Mouse (Mus musculus): ENCODE measurements at regions not wholly inside any gene's neighbourhood (a gene's known extent, or its start where the extent isn't known, plus 50 kb on each side); places are given as distances from the start of the nearest gene placed in this dataset.

GRCm38 (mm10) chr14:101382838-101383237 is 182.7 kb upstream of the Prr30 start:
- Histone ChIP-seq H3K4me3 (replicated peaks; ENCODE audit: low read length) (no peak overlapping the region), H3K9ac (no peak overlapping the region), H3K4me2 (replicated peaks) (no peak overlapping the region), H3K9me3 (ENCODE audit: control insufficient read depth, low read length) (no peaks in the 10 kb centered on the region), H3K4me1 (replicated peaks; ENCODE audit: control insufficient read depth, insufficient read depth, low read length) (peaks cover 11% of the 10 kb centered on the region; the same call in 1 of the 2 replicates), H3K27ac (no peak overlapping the region), H3K36me3 (replicated peaks; ENCODE audit: control insufficient read depth, insufficient read depth) (no peaks in the 10 kb centered on the region), H3K27me3 (ENCODE audit: control insufficient read depth, insufficient read depth, low read length) (no peaks in the 10 kb centered on the region)
- no peak for ATAC-seq (ENCODE audit: low FRiP score)
- WGBS, result 69% methylated on average over 6 of the region's 6 CpGs
- DNase-seq (ENCODE audit: low spot score), result no peak

- ATAC-seq (ENCODE audit: low FRiP score) (no peak; the same call in 1 of the 2 replicates), DNase-seq (ENCODE audit: low spot score) (no peak)
- H3K4me1 ChIP-seq (replicated peaks; ENCODE audit: control insufficient read depth, insufficient read depth, low read length), result peaks cover 11% of the 10 kb centered on the region; the same call in 1 of the 2 replicates
Measured at GRCm38 (mm10) chr14:101381943-101382342, 181.8 kb upstream of the Prr30 start.

GRCm38 (mm10) chr14:101379663-101380006 is 179.5 kb upstream of the Prr30 start:
- DNase-seq (ENCODE audit: low spot score), result no peak
- Histone ChIP-seq H3K4me1 (replicated peaks; ENCODE audit: control insufficient read depth, insufficient read depth, low read length) (peaks cover 20% of the 10 kb centered on the region), H3K4me3 (replicated peaks; ENCODE audit: low read length) (no peak overlapping the region), H3K27me3 (ENCODE audit: control insufficient read depth, insufficient read depth, low read length) (no peaks in the 10 kb centered on the region), H3K27ac (no peak overlapping the region), H3K4me2 (replicated peaks) (peak overlapping the region; percentile 55), H3K9ac (peak overlapping the region; percentile 57), H3K36me3 (replicated peaks; ENCODE audit: control insufficient read depth, insufficient read depth) (no peaks in the 10 kb centered on the region), H3K9me3 (ENCODE audit: control insufficient read depth, low read length) (no peaks in the 10 kb centered on the region)
- 47% methylated on average over 4 of the region's 4 CpGs for WGBS
- 0 out of 2 replicates have a peak, but pooled peaks have one; percentile 32 for ATAC-seq (ENCODE audit: low FRiP score)

More at GRCm38 (mm10) chr14:101381943-101382342, 181.8 kb upstream of the Prr30 start:
- Histone ChIP-seq H3K9me3 (ENCODE audit: control insufficient read depth, low read length) (no peaks in the 10 kb centered on the region), H3K9ac (no peak overlapping the region), H3K4me3 (replicated peaks; ENCODE audit: low read length) (no peak overlapping the region), H3K4me2 (replicated peaks) (no peak overlapping the region), H3K36me3 (replicated peaks; ENCODE audit: control insufficient read depth, insufficient read depth) (no peaks in the 10 kb centered on the region), H3K27me3 (ENCODE audit: control insufficient read depth, insufficient read depth, low read length) (no peaks in the 10 kb centered on the region), H3K27ac (no peak overlapping the region)
- 62% methylated on average over 2 of the region's 2 CpGs for WGBS

DNA sequence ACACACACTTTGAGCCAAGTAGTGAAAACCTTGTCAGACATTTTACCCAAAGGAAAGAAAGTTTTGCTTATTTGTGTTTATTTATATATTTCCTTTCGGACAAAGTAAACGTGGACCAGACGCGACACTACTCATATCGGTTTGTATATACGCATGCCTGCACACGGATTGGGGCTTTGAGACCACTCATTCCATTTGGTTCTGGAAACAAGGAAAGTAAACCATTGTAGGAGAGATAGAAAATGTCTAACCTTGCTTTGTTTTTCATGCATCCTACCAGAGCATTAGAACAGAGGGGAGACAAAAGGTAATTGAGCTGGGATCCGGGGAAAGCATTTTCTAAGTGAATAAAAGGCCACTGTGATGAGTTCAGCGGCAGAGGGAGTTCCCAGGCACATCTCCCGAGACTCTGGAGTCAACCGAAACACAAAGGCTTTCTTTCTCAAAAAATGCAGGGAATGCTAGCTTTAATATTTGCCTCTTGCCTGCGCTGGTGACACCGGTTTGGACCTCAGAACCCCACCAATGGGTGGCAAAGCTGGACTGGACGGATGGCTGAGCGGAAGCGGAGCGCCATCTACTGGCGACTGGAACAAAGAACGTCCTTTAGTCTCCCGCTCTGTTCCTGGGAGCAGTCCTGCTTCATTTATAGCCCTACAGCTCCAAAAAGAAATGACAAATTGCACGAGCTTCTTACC is 179.0 kb upstream of the Prr30 start:
- WGBS, result 15% methylated on average over 21 of the region's 21 CpGs
- H3K36me3 ChIP-seq (replicated peaks; ENCODE audit: control insufficient read depth, insufficient read depth), result no peaks in the 10 kb centered on the region
- peak overlapping the region; percentile 57 for H3K9ac ChIP-seq
- H3K4me2 ChIP-seq (replicated peaks), result peak overlapping the region; percentile 55
- H3K9me3 ChIP-seq (ENCODE audit: control insufficient read depth, low read length), result no peaks in the 10 kb centered on the region
- no peaks in the 10 kb centered on the region for H3K27me3 ChIP-seq (ENCODE audit: control insufficient read depth, insufficient read depth, low read length)
- peaks cover 20% of the 10 kb centered on the region for H3K4me1 ChIP-seq (replicated peaks; ENCODE audit: control insufficient read depth, insufficient read depth, low read length)
- DNase-seq (ENCODE audit: low spot score) (peak; percentile 93), ATAC-seq (ENCODE audit: low FRiP score) (peak; percentile 93)
- peak overlapping the region; percentile 25 for H3K4me3 ChIP-seq (replicated peaks; ENCODE audit: low read length)
- H3K27ac ChIP-seq, result peak overlapping the region; percentile 82

GRCm38 (mm10) chr14:101378545-101378944 is 178.4 kb upstream of the Prr30 start:
- no peak for ATAC-seq (ENCODE audit: low FRiP score)
- H3K4me3 ChIP-seq (replicated peaks; ENCODE audit: low read length), result no peak overlapping the region
- H3K27ac ChIP-seq, result peak overlapping the region; percentile 82; the same call in 1 of the 2 replicates
- no peaks in the 10 kb centered on the region for H3K36me3 ChIP-seq (replicated peaks; ENCODE audit: control insufficient read depth, insufficient read depth)
- H3K4me2 ChIP-seq (replicated peaks), result peak overlapping the region; percentile 55
- peaks cover 20% of the 10 kb centered on the region for H3K4me1 ChIP-seq (replicated peaks; ENCODE audit: control insufficient read depth, insufficient read depth, low read length)
- H3K9ac ChIP-seq, result peak overlapping the region; percentile 57; the same call in 1 of the 2 replicates
- no peak for DNase-seq (ENCODE audit: low spot score)
- H3K27me3 ChIP-seq (ENCODE audit: control insufficient read depth, insufficient read depth, low read length), result no peaks in the 10 kb centered on the region
- no peaks in the 10 kb centered on the region for H3K9me3 ChIP-seq (ENCODE audit: control insufficient read depth, low read length)
- WGBS, result 37% methylated on average over 8 of the region's 8 CpGs

DNA sequence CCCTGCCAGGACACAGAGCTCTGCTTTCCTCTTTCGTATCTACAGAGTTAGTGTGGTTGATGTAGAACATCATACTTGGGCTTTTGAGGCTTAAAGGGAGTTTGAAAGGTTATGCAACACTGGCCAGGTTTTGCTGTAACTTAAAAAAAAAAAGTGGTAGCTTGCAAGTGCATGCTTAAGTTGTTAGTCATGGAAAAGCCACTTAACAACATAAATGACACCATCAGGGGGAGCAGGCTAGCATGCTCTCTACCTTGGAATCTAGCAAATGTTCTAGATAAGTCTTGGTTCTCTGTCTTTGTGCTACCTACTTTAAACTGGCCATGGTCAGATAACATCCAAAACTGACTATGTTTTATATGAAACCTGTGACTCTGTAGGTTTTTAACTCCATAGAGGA is 176.6 kb upstream of the Prr30 start:
- 66% methylated on average over 1 of the region's 1 CpGs for WGBS

DNA sequence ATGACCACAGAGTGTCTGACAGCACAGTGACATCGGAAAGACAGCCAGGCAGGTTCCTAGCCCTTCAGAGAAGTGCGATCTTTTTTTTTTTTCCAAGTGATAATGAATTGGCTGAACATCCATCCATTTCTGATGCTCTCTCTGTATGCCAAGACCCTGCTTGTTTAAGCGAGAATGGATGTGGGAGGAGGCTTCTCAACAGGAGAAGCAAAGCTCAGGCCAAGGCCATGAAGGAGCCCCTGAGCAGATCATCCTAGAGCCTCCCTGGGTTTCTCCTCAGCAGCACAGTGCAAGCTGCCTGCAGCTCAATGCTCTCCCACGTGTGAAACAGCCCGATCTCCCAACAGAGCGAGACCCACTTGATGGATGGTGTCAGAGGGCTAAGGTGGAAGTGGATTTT is 175.7 kb upstream of the Prr30 start:
- H3K27me3 ChIP-seq (ENCODE audit: control insufficient read depth, insufficient read depth, low read length), result no peaks in the 10 kb centered on the region
- DNase-seq (ENCODE audit: low spot score), result no peak
- no peak overlapping the region for H3K4me3 ChIP-seq (replicated peaks; ENCODE audit: low read length)
- H3K4me2 ChIP-seq (replicated peaks), result no peak overlapping the region
- no peaks in the 10 kb centered on the region for H3K36me3 ChIP-seq (replicated peaks; ENCODE audit: control insufficient read depth, insufficient read depth)
- no peak for ATAC-seq (ENCODE audit: low FRiP score)
- 36% methylated on average over 6 of the region's 6 CpGs for WGBS
- no peak overlapping the region for H3K27ac ChIP-seq
- peaks cover 20% of the 10 kb centered on the region for H3K4me1 ChIP-seq (replicated peaks; ENCODE audit: control insufficient read depth, insufficient read depth, low read length)
- H3K9me3 ChIP-seq (ENCODE audit: control insufficient read depth, low read length), result no peaks in the 10 kb centered on the region
- H3K9ac ChIP-seq, result no peak overlapping the region

More for the DNA sequence above, 176.6 kb upstream of the Prr30 start:
- no peak overlapping the region for H3K9ac ChIP-seq
- ATAC-seq (ENCODE audit: low FRiP score), result no peak
- DNase-seq (ENCODE audit: low spot score), result no peak
- no peaks in the 10 kb centered on the region for H3K27me3 ChIP-seq (ENCODE audit: control insufficient read depth, insufficient read depth, low read length)
- H3K27ac ChIP-seq, result no peak overlapping the region
- no peak overlapping the region for H3K4me2 ChIP-seq (replicated peaks)
- no peak overlapping the region for H3K4me3 ChIP-seq (replicated peaks; ENCODE audit: low read length)
- H3K9me3 ChIP-seq (ENCODE audit: control insufficient read depth, low read length), result no peaks in the 10 kb centered on the region
- H3K36me3 ChIP-seq (replicated peaks; ENCODE audit: control insufficient read depth, insufficient read depth), result no peaks in the 10 kb centered on the region
- peaks cover 20% of the 10 kb centered on the region for H3K4me1 ChIP-seq (replicated peaks; ENCODE audit: control insufficient read depth, insufficient read depth, low read length)

DNA sequence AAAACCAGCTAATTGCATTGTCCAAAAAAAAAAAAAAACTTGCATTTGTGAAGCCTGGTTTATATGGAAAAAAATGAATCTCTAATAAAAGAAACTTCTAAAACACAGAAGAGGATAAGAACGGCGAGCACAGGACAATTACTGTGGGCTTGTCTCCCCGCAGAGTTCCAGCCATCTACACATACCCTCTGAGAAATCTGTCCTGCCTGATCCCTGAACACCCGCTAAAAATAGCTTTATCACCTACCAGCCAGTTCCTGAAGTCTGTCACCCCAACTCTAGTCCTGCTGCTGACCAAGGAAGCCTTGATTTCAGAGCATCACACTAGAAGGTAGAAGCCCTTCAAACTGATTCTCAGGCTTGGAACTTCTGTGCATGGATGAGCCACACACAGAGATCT is 173.7 kb upstream of the Prr30 start:
- Histone ChIP-seq H3K36me3 (replicated peaks; ENCODE audit: control insufficient read depth, insufficient read depth) (no peaks in the 10 kb centered on the region), H3K9me3 (ENCODE audit: control insufficient read depth, low read length) (no peaks in the 10 kb centered on the region), H3K9ac (no peak overlapping the region), H3K4me1 (replicated peaks; ENCODE audit: control insufficient read depth, insufficient read depth, low read length) (peaks cover 17% of the 10 kb centered on the region), H3K27me3 (ENCODE audit: control insufficient read depth, insufficient read depth, low read length) (no peaks in the 10 kb centered on the region), H3K4me2 (replicated peaks) (no peak overlapping the region), H3K27ac (no peak overlapping the region), H3K4me3 (replicated peaks; ENCODE audit: low read length) (no peak overlapping the region)
- DNase-seq (ENCODE audit: low spot score) (no peak), ATAC-seq (ENCODE audit: low FRiP score) (no peak)
- WGBS, result 91% methylated on average over 4 of the region's 4 CpGs

- Histone ChIP-seq H3K4me2 (replicated peaks) (no peak overlapping the region), H3K4me3 (replicated peaks; ENCODE audit: low read length) (no peak overlapping the region), H3K27me3 (ENCODE audit: control insufficient read depth, insufficient read depth, low read length) (no peaks in the 10 kb centered on the region), H3K4me1 (replicated peaks; ENCODE audit: control insufficient read depth, insufficient read depth, low read length) (no peaks in the 10 kb centered on the region), H3K27ac (no peak overlapping the region), H3K9me3 (ENCODE audit: control insufficient read depth, low read length) (no peaks in the 10 kb centered on the region), H3K9ac (no peak overlapping the region), H3K36me3 (replicated peaks; ENCODE audit: control insufficient read depth, insufficient read depth) (no peaks in the 10 kb centered on the region)
- ATAC-seq (ENCODE audit: low FRiP score), result no peak
- no peak for DNase-seq (ENCODE audit: low spot score)
- WGBS, result 92% methylated on average over 2 of the region's 2 CpGs
Measured at GRCm38 (mm10) chr14:101359860-101360259, 159.7 kb upstream of the Prr30 start.

All from hindbrain, embryonic 14.5 days (tissue).